Mouse (Mus musculus): Measurements from ENCODE around the gene Gdpgp1.

DNA sequence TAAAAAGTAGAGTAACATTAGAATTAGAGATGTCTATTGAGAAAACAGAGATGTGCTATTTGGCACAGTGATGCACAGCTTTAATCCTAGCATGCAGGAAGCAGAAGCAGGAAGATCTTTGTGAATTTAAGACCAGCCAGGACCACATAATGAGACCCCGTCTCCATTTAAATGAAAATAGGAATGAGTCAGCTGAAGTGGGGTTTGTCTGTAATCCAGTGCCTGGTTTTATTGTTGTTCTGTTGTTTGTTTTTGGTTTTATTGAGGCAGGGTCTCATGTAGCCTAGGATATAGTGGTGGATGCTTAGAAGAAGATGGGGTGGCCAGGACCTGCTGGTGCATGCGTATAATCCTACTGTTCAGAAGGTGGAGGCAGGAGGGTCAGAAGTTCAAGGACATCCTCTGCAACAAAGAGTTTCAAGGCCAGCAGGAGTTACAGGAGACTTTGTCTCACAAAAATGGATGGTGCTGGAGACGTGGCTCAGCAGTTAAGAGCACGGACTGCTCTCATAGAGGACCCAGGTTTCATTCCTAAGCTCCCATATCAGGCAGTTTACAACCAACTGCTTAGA lies 11.4 kb upstream of the Gdpgp1 start:
- TF ChIP-seq CTCF (IDR thresholded peaks at IDR 0.05; ENCODE audit: control insufficient read depth, insufficient read depth, insufficient replicate concordance, low read depth, low read length) (no peak), POLR2A (IDR thresholded peaks at IDR 0.05; ENCODE audit: control insufficient read depth, low read depth, low read length) (no peak)
